Mouse (Mus musculus): ENCODE measurements around the gene Mgat1.
"Not testable (repeated sequence)": the region's sequence is repeated elsewhere in the genome, so short reads cannot be mapped to it uniquely, and the experiment has no call there.

Mgat1 gene

DNA sequence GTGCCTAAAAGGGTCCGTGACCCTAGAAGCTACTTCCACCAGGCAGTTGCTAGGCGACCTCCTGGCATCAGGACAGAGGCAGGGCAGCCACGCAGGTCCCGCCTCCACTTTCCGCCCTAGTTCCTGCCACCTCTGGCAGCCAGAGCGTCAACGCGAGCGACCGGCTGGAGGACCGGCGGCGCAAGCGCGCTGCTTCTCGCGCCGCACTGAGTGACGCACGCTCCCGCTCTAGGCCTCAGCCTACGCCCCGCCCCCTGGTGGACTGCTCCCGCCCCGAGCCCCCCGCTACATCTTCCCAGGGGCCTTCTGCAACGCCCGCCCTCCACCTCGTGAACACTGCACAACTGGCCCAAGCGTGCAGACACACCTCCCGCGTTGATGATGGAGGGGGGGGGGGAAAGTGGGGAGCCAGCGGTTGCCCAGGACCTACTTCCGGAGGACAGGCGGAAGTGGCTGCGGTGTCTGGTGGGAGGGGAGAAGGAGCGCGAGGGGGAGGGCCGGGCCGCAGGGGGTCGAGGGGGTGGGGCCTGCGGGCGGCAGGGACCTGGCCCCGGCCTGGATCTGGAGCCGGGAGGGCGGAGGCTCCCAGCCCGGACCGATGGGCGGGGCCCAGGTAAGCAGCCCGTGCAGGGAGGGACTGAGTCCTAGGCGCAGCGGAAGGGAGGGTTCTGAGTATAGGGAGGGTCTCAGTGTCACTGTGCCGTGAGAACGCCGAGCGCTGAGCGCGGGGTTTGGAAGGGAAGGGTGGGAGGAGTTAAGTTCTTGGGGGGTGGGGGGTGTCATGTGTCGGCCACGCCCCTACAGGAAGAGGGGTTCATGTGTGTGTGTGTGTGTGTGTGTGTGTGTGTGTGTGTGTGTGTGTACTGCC is at the start of gene Mgat1:
TSS of gene Mgat1 (plus strand) at position 465 of the 868 bp plus-strand sequence.
- peak; percentile 94 for DNase-seq (ENCODE audit: low spot score)

DNA sequence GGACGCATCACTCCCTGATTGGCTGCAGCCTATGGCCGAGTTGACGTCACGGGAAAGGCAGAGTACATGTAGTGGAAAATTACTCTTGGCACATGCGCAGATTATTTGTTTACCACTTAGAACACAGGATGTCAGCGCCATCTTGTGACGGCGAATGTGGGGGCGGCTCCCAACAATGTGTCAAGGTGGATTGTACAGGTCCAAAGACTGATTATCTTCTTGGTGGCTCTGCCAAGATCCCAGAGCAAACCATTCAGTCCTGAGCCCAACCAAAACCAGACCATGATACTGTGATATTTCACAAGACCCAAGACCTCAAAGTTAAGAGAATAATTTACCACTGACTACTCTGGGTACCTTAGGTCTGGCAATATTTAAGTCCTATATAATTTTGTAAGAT is 49.2 kb upstream of the Mgat1 start:
- not testable (repeated sequence) for DNase-seq (ENCODE audit: low spot score)

DNA sequence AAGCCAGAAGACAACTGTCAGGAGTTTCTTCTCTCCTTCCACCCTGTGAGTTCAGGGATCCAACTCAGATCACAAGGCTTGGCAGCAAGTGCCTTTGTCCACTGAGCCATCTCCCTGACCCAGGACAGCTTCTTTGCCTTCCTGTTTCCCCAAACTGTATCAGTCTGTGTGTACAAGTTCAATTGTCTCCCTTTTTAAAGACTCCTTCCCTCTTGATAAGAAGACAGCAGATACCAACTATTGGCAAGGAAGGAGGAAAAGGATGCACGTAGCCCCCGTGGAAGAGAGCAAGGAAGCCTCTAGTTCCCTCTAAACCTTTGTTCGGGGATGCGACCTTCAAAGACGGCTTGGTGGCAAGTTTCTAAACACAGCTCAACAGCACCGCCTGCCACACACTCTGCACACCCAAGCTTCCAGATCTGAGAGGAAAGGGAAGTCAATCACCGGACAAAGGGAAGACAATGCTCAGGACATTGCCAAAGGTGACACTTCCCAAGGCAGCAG is 48.1 kb upstream of the Mgat1 start:
- no peak for DNase-seq (ENCODE audit: low spot score)

DNA sequence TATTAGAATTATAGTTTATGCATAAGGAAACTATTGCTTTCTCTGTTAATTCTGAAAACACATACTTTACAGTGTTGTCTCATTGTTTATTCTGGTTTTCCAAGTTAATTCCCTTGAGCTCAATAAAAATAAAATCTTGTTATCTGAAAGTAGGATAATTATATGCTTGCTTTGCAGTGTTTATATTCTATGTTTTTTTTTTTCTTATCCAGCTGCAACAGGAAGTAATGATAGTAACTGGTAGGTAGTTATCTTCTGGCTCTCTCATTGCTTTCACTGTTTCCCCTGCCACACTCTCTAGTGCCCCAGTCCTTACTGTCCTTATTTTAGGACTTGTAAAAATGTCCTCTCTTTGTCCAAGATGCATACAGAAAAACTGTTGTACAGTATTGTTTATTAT is 43.3 kb upstream of the Mgat1 start:
- no peak for DNase-seq (ENCODE audit: low spot score)

DNA sequence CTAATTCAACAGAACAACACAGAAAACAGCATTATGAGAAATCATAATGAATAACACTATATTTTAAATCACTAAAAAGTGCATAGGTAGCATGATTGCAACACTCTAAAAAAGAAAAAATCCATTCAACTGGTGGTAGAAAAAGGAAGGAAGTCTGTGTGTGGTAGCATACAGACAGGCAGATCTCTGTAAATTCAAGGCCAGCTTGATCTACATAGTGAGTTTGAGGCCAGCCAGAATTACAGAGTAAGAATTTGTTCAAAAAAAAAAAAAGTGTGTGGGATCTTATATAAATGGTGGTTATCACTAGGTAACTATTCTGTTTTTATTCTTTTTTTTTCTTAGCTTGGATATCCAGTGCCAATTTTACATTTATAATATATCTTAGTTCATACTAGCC is 42.8 kb upstream of the Mgat1 start:
- DNase-seq (ENCODE audit: low spot score): no peak

DNA sequence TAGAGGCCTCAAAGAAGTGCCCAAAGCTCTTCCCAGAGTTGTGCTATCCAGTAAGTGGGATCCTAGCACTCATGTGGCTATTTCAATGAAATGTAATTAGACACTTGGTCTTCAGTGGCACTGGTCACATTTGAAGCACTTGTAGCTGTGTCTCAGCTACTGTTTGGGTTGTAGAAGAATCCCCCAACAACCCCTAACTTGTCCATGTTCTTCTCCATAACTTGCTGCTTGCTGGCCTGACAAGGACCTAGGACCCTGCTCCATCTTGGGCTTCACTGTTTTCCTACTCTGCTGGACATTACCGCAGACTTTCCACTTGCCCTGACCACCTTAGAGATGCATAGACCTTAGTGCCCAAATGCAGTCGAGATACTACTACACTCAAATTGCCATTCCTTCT is 41.9 kb upstream of the Mgat1 start:
- no peak for DNase-seq (ENCODE audit: low spot score)

DNA sequence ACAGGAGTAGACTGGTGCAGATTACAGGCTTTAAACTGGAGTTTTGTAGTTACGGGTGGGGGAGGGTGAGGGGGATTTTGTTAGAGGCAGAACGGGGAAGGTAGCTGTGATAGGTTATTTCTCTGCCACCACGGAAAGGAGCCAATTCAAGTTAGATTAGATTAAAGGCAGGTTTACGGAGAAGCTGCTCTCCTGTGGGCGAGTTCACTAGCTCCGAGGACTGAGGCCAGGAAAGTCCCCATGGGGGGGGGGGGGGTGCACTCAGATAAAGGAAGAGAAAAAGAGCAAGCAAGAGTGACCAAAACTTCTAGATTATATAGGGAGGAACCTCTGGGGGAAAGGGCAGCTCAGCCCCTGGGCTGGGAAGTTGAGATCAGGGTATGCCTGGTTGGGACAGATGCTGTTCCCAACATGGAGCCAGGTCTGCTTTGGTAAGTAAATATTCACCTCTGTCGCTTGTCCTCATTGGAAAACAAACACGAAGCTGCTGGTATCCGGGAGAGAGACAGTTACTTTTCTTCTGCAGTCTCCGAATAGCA is 41.4 kb upstream of the Mgat1 start:
- no peak for DNase-seq (ENCODE audit: low spot score)

DNA sequence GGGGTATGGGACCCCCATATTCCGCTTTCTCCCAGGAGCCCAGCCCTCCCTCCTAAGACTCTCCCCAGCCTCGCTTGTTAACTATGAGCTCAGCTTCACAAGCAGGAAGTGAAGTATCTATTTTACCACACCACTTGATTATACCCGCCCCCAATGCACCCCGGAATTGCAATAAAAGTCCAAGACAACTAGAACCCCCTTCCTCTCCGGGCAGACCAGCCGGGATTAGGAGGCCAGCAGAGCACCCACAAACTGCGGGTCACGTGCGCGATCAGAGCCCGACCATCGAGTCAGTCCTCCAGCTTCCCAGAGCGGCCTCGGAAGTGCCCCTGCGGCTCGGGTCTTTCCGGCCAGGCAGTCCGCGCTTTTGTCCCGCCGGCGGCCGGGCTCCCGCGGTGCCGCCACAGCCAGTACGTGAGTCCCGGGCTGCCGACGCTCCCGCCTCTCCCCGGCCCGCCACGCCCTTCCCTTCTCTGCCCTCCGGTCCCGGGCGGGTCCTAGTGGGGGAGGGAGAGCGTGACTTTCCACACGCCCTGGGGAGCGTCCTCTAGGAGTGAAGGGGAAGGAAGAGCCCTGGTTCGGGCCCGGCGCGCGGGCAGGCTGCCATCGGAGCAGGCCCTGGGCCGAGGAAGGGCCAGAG is 40.7 kb upstream of the Mgat1 start, which contains the start of gene Zfp62:
TSS of gene Zfp62 (plus strand) at position 164 of the 640 bp plus-strand sequence.
- DNase-seq (ENCODE audit: low spot score): peak; percentile 91

DNA sequence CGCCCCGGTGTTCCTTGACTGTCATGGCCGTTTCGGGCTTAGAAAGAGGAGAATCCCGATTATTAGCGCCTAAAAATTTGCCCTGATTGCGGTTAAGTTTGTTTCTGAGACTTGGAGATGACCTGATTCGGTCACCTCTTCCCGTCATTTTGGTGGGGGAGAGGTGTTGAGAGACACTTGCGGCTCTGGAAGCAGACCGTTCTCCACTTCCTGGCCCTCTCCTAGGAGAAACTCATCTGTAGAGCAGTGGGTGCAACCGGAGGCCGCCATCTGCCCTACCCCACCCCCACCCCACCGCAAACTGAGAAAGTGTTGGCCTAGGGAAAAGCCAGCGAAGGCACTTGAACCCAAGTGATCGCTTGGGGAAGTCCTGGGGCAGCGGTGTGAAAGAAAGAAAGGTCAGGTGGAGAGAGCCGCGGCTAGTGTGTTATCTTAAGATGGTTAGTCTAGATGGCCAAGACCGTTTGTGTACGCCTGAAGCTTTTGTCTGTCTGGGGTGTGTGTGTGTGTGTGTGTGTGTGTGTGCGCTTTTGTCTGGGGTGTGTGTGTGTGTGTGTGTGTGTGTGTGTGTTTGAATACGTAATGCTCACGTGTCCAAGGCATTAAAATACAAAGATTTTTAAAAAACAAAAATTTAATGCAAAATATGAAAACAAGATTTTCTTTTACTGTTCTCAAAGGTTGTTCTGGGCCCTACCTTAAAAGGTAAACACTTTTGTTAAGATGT is 40.1 kb upstream of the Mgat1 start:
- no peak for DNase-seq (ENCODE audit: low spot score)

DNA sequence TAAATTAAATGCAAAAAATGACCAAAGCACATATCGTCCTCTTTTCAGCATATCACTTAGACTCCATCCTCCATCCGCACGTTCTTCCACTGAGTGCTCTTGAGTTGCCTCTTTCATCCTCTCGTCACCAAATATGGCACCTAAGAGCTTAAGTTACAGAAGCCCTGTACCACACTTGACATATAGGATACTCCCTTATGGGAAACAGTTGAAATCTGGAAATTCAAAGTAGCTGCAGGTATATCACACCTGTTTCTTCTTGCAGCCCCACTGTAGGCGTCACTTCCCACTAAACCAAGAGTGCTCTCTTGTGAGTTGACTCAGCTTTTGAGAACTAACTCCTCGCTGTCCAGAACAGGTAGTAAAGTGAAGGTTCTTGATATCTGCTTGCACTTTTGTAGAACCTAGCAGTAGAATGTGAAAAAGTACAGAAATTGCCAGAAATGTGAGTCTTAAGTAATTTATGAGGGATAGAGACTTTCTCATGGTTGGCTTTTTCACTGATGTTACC is 38.9 kb upstream of the Mgat1 start:
- DNase-seq (ENCODE audit: low spot score): no peak

DNA sequence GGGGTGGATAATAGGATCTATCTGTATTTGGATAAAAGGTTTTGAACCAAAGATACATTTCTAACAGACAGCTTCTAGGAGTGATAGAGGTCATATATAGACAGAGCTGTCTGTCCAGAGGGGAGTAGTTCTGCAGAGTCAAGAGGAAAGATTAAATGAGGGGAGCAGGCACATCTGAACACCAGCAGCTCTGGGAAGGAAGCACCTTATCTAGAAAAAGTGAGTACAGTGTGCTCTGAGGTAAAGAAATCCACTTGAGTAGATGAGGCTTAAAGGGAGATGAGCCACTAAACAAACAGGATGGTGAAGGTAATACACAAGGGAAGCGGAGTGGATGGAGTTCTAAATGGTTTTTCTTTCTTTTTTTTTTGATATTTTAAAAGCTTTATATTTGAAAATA is 36.5 kb upstream of the Mgat1 start:
- DNase-seq (ENCODE audit: low spot score): no peak

DNA sequence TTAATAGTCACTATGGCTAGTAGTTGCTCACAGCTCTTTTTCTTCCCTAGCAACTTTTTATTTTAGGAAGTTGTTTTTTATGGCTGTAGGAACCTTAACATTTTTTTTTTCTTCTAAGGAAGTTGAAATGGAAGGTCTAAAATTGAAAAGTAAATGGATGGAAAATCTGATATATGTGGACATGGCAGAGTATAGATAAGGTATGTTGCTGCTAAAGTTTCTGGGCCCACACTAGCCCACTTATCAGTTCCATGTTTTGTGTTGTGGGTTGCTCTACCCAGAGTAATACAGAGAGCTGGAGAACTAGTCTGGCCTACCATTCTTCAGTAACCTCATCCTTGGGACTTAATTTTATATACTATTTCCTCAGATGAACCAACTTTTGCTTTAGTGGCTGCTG is 31.4 kb upstream of the Mgat1 start:
- DNase-seq (ENCODE audit: low spot score): no peak

DNA sequence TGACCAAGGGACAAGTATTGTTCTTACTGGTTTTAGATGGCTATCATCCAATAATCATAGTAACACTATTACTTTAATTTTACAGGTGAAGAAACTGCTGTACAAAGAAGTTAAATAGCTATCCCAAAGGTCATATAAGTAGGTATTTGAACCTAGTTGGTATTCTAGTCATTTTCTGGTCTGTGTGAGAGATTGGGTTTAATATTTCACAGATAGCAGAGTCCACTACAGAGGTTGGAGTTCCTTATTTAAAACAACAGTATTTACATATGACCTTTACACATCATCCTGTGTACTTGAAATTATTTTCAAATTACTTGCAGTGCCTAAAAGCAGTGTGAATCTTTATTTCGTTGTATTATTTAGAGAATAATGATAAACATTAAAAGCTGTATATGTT is 30.5 kb upstream of the Mgat1 start:
- DNase-seq (ENCODE audit: low spot score): no peak

DNA sequence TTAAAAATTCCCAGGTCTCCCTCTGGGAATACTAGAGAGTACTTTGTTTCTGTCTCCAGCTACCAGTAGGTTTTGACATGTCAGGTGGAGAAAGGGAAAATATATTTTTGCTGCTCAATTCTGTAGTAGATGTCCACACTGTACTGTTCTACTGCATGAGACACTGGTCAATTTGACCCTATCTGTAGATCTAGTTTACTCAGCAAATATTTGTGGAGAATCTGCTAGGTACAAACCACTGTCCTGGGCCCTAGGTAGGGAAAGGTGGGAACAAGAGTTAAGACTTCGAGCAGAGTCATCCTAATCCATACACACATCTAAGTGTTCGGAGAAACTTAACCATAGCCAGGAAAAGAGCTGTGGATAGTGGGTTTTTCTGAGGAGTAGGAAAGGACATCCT is 24.7 kb upstream of the Mgat1 start:
- no peak for DNase-seq (ENCODE audit: low spot score)

DNA sequence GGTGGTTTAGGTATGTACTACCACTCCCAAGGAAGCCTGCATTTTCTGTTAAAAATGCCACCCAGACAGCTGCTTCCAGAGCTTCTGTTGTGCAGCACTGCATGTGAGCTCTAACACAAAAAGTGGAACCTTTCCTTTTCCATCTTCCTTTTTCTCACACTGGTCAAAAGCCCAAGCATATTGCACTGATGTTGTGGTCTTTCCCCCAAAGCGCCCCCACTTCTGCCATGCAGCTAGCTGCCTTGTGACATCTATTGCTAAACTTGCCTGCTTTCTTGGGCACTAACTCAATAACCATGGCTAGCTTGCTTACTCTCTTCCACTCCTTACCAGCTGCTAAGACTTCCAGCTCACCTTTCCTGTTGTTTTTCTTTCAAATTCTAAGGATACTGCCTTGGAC is 19.5 kb upstream of the Mgat1 start:
- no peak for DNase-seq (ENCODE audit: low spot score)

DNA sequence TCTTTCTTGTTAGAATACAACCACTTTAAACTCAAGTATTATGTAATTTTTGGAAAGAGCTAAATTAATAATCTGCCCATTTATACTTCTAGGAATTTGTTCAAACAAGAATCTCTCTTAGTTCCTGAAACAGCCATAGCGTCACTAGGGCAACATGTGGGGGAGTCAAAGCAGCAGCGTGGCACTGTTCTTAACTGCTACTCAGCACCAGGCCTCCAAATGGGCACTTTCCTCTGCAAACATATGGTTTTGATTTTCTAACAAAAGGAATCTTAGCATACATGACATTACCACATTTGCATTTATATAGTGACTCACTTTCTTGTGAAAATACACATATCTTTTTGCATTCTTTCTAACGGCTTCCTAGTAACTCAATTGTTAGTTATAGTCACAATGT is 11.2 kb upstream of the Mgat1 start:
- no peak for DNase-seq (ENCODE audit: low spot score)

DNA sequence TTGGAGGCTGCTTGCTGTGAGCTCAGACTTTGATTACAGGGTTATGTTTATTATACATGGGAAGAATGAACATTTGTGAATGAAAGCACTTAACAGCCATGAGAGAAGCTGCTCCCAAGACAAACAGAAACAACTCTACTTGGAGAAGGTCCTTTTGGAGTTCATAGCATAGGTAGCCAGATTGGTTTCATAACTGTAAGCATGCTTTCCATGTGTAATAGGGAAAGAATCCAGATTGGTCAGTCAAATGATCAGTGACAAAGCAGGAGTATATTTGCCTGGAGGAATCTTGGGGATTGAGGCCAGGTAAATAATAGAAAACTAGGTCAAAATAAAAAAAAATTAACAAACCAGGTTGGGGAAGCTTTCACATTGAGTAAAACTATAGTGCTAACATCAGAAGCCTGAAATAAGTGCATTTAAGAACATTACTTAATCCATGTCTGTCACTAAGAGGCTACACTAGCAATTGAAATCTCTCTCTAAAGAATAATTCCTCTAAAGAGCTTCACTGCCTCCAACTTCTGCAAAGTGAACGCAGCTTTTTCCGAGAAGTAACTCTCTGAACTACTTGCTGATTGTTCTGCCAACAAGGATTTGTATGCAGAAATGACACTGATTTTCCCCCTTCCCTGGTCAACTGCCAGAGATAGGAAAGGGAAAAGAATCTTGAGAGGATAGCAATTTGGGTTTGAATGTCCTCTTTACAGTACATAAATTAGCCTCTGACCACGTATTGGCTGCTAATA is 8.4 kb upstream of the Mgat1 start:
- no peak for DNase-seq (ENCODE audit: low spot score)

DNA sequence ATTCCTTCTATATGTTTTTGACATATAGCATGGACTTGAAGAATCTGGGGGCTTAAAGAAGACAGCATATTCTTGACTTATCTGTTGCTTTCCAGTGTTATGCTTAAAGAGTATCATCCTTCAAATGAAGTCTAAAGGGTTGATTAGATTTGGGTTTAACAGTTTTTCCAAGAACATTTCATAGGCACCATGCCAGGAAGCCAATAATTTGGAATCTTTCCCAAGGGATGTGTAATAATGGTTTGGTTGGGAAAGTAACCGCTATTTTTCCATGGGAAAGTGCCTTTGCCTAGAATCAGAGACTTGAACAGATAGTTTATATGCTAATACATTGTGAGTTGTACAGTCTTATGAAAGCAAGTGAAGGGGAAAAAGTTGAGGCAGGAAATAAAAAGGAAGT is 7.1 kb upstream of the Mgat1 start:
- no peak for DNase-seq (ENCODE audit: low spot score)

DNA sequence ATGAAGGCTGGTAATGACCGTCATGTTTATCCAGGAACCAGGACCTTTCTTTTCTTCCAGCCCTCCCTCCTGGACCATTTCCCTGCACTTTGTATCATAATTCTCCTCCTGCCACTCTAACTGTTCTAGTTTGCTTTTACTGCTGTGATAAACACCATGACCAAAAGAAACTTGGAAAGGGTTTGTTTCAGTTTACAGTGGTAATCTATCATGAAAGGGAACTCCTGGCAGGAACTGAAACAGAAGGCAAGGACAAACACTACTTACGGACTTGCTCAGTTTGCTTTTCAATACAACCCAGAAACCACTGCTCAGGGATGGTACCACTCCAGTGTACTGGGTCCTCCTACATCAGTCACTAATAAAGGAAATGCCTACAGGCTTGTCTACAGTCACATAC is 6.5 kb upstream of the Mgat1 start:
- no peak for DNase-seq (ENCODE audit: low spot score)

DNA sequence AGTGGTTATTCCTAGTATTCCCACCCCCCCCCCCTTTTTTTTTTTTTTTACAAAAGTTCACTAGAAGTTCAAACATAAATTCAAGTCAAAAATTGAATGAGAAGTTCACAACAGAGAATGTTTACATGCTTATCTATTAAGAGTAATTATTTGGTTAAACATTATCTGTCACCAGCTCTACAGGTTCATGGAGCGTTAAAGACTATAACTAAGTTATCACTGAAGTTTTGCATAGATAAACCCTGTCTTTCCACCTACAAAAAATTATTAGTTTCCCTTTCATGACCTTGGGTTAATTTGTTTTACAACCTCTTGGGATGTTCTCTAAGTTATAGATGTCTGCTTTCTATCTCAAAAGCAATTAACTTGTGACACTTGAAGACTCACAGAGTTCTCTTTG is 3.7 kb upstream of the Mgat1 start:
- DNase-seq (ENCODE audit: low spot score): no peak

DNA sequence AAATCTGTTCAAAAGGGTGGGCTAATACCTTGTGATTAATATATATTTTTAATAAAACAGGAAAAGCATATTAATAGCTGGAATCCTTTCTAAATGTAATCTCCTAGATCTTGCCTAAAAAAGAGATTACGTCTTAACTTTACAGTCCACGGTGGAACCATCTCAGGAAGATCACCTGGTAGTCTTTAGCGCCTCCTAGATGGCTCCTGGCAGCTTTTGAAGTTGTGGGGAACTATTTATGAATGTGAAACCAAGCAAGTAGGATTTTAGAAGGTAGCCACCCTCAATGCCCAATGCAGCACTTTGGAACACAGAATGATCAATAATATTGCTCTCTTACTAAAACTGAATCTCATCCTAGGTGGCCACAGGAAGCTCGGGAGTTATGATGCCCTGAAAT is 3.1 kb upstream of the Mgat1 start:
- DNase-seq (ENCODE audit: low spot score): no peak

DNA sequence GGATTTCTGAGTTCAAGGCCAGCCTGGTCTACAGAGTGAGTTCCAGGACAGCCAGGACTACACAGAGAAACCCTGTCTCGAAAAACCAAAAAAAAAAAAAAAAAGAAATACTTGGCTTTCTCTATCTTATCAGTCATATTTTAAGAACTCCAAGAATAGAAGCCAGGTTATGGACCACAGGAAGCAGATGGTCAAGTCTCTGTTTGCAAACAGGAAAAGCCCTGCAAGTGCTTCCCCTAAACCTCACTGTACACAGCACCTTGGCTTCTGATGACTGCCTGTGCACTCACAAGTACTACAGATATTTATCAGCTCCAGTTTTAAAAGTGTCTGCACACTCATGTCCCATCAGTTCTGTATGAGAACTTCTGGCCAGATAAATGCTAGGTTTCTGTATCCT is 2.5 kb upstream of the Mgat1 start:
- no peak for DNase-seq (ENCODE audit: low spot score)
